Mouse (Mus musculus): ENCODE data around the gene D8Ertd738e.

DNA sequence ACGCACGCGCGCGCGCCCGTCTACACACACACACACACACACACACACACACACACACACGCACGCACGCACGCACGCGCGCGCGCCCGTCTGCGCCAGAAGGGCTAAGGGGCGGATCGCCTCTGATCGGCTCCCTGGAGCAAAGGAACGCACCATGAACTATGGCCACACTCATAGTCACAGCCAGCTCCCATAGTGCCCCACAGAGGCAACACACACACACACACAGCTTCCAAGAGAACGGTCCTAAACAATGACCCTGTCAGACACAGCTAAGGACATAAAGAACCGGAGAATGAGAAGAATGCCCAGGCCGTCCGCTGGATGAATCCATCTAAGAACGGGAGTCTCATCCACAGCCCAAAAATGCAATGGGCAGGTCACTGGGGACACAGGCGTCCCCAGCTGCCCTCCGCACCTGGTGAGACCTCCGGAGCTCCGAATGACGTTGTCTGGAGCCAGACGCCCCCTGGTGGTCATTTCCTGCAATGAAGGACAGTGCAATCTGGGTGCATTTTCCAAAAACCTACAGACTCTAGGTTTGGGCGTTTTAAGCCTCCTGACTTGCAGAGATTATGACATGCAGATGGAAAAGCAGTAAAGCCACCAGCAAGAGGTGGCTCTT, 39.2 kb downstream of the D8Ertd738e start:
- TF ChIP-seq GATA1 (IDR thresholded peaks at IDR 0.05; ENCODE audit: borderline replicate concordance, low read length) = no peak
- no peak for TF ChIP-seq FLI1 (IDR thresholded peaks at IDR 0.05; ENCODE audit: low read length)

Data from megakaryocyte, embryonic 14.5 days (primary cell).